10 mouse cellular contexts compared by ENCODE assay signal in genomic region chr19:58060199-58060853, GRCm38 (mm10).
DNase-seq lines count a peak whose midpoint lies in the region; ATAC-seq and TF ChIP-seq lines count a peak whose summit lies in the region.
"Had no signal": no experiment of that assay in that cellular context is flagged by ENCODE, and none has a peak within 500 bp of the region (broad histone marks: within the 10 kb centered on the region; RNA-seq: fewer than 3 reads in every experiment).

No protein-coding gene starts in this region.

- intact Hi-C loops in left cerebral cortex, adult 2 months (cut with DNase I), result no loop called here

- DNase-seq in heart, adult 9 months (ENCODE audit: low spot score in 2 of 2), result no peak
- peak; percentile 43 for DNase-seq in hindbrain, embryonic 11.5 days (ENCODE audit: low spot score)
- DNase-seq in left cerebral cortex, adult 2 months (ENCODE audit: extremely low spot score in 1 of 2, low spot score in 2 of 2), result no peak
- no peak for DNase-seq in thymus, postnatal 4 days
- DNase-seq: lung, adult 2 months had no signal

- no peak overlapping the region for H3K9ac ChIP-seq in heart, embryonic 15.5 days
- no peak overlapping the region for H3K9ac ChIP-seq in embryonic facial prominence, embryonic 12.5 days
- H3K9ac ChIP-seq in hindbrain, embryonic 11.5 days (ENCODE audit: low read depth, low read length), result no peak overlapping the region
- H3K9ac ChIP-seq in midbrain, embryonic 16.5 days (ENCODE audit: low read depth, low read length), result no peak overlapping the region

- H3K27ac ChIP-seq in heart, embryonic 15.5 days, result no peak overlapping the region
- peak overlapping the region; percentile 57; the same call in 1 of the 2 replicates for H3K27ac ChIP-seq in embryonic facial prominence, embryonic 12.5 days
- peak overlapping the region; percentile 43 for H3K27ac ChIP-seq in hindbrain, embryonic 11.5 days (ENCODE audit: low read depth, low read length)
- no peak overlapping the region for H3K27ac ChIP-seq in midbrain, embryonic 16.5 days (ENCODE audit: low read length)
- no peak overlapping the region for H3K27ac ChIP-seq in left cerebral cortex, adult 2 months

- H3K4me2 ChIP-seq in heart, embryonic 15.5 days, result peak overlapping the region; percentile 56
- H3K4me2 ChIP-seq in embryonic facial prominence, embryonic 12.5 days (replicated peaks), result peak overlapping the region; percentile 36
- peak overlapping the region; percentile 12; the same call in 1 of the 2 replicates for H3K4me2 ChIP-seq in hindbrain, embryonic 11.5 days (replicated peaks; ENCODE audit: low read depth, low read length)
- peak overlapping the region; percentile 31 for H3K4me2 ChIP-seq in midbrain, embryonic 16.5 days (ENCODE audit: low read length)

- no peak for ATAC-seq in heart, embryonic 15.5 days (replicated peaks; ENCODE audit: insufficient number of reproducible peaks, insufficient read depth, low FRiP score, low read depth)
- ATAC-seq in embryonic facial prominence, embryonic 12.5 days (ENCODE audit: insufficient number of reproducible peaks, insufficient read depth, low FRiP score, low TSS enrichment), result peak; percentile 36; the same call in 1 of the 2 replicates
- ATAC-seq in hindbrain, embryonic 11.5 days (ENCODE audit: low FRiP score), result peak; percentile 50
- ATAC-seq in midbrain, embryonic 16.5 days, result peak; percentile 46; the same call in 1 of the 2 replicates
- no peak for ATAC-seq in activated CD4-positive, CD25-positive, alpha-beta regulatory T cell, adult 4 months

- H3K36me3 ChIP-seq in heart, embryonic 15.5 days, result no peaks in the 10 kb centered on the region
- no peaks in the 10 kb centered on the region for H3K36me3 ChIP-seq in embryonic facial prominence, embryonic 12.5 days
- H3K36me3 ChIP-seq in hindbrain, embryonic 11.5 days (ENCODE audit: control insufficient read depth, insufficient read depth, low read length), result no peaks in the 10 kb centered on the region
- H3K36me3 ChIP-seq in midbrain, embryonic 16.5 days (ENCODE audit: control insufficient read depth, insufficient read depth, low read length), result no peaks in the 10 kb centered on the region

- WGBS in heart, embryonic 15.5 days, result 20% methylated on average over 12 of the region's 12 CpGs
- 13% methylated on average over 12 of the region's 12 CpGs for WGBS in embryonic facial prominence, embryonic 12.5 days
- 22% methylated on average over 12 of the region's 12 CpGs for WGBS in hindbrain, embryonic 11.5 days
- WGBS in midbrain, embryonic 16.5 days, result 20% methylated on average over 12 of the region's 12 CpGs

- no peak for TF ChIP-seq CTCF in left cerebral cortex, adult 2 months (IDR thresholded peaks at IDR 0.05)

- H3K4me1 ChIP-seq in heart, embryonic 15.5 days (replicated peaks), result peaks cover 37% of the 10 kb centered on the region
- H3K4me1 ChIP-seq in embryonic facial prominence, embryonic 12.5 days, result peaks cover 28% of the 10 kb centered on the region
- peaks cover 15% of the 10 kb centered on the region for H3K4me1 ChIP-seq in hindbrain, embryonic 11.5 days (replicated peaks; ENCODE audit: control insufficient read depth, insufficient read depth, low read length)
- peaks cover 39% of the 10 kb centered on the region for H3K4me1 ChIP-seq in midbrain, embryonic 16.5 days (ENCODE audit: control insufficient read depth, insufficient read depth, low read length)

- H3K9me3 ChIP-seq in heart, embryonic 15.5 days (replicated peaks), result no peaks in the 10 kb centered on the region
- no peaks in the 10 kb centered on the region for H3K9me3 ChIP-seq in embryonic facial prominence, embryonic 12.5 days
- H3K9me3 ChIP-seq in hindbrain, embryonic 11.5 days (ENCODE audit: control insufficient read depth, low read length), result no peaks in the 10 kb centered on the region
- no peaks in the 10 kb centered on the region for H3K9me3 ChIP-seq in midbrain, embryonic 16.5 days (replicated peaks; ENCODE audit: control insufficient read depth, low read length, poor library complexity, severe bottlenecking)

- H3K27me3 ChIP-seq in heart, embryonic 15.5 days, result no peaks in the 10 kb centered on the region
- no peaks in the 10 kb centered on the region for H3K27me3 ChIP-seq in embryonic facial prominence, embryonic 12.5 days
- H3K27me3 ChIP-seq in hindbrain, embryonic 11.5 days (ENCODE audit: control insufficient read depth, insufficient read depth, low read length), result no peaks in the 10 kb centered on the region
- no peaks in the 10 kb centered on the region for H3K27me3 ChIP-seq in midbrain, embryonic 16.5 days (ENCODE audit: control insufficient read depth, insufficient read depth, low read depth, low read length)

- H3K4me3 ChIP-seq in heart, embryonic 15.5 days, result no peak overlapping the region
- no peak overlapping the region for H3K4me3 ChIP-seq in embryonic facial prominence, embryonic 12.5 days
- H3K4me3 ChIP-seq in hindbrain, embryonic 11.5 days (ENCODE audit: low read depth, low read length), result no peak overlapping the region
- no peak overlapping the region for H3K4me3 ChIP-seq in midbrain, embryonic 16.5 days (ENCODE audit: low read depth, low read length)
- H3K4me3 ChIP-seq in left cerebral cortex, adult 2 months, result no peak overlapping the region
- H3K4me3 ChIP-seq: erythroblast, embryonic 14.5 days had no signal

Comparison
In these comparisons a context has a peak if more than half of its experiments do, and no peak if none do; other contexts are left out.
1. ATAC-seq: peak in embryonic facial prominence, embryonic 12.5 days (single experiment), hindbrain, embryonic 11.5 days (single experiment) and midbrain, embryonic 16.5 days (single experiment); none in heart, embryonic 15.5 days (single experiment) and activated CD4-positive, CD25-positive, alpha-beta regulatory T cell, adult 4 months (single experiment).
2. H3K27ac ChIP-seq: peak in embryonic facial prominence, embryonic 12.5 days (single experiment) and hindbrain, embryonic 11.5 days (single experiment); none in heart, embryonic 15.5 days (single experiment), midbrain, embryonic 16.5 days (single experiment) and left cerebral cortex, adult 2 months (single experiment).
3. Peak in every context shown above with its lines, with median percentiles within 50 percentile points of each other: H3K4me2 ChIP-seq.